Mouse (Mus musculus) left cerebral cortex, adult 2 months (tissue): ENCODE results near the gene Trpm1. TPM values are rescaled to one million over a fixed set of nuclear protein-coding genes. Genes with fewer than 3 reads are reported as not detected.

Experiments used
- DNase-seq, 2 experiments: peaks; one replicate each; pipeline ENCODE4 v3.0.0; 2021 to 2022; ENCODE audit warnings: low spot score in 2 of 2, mixed read lengths in 1 of 2; ENCODE audit errors: extremely low spot score in 1 of 2
- H3K27ac ChIP-seq: fragments of 200-600 bp; 2 replicates; pipeline ENCODE4 v1.8.1; 2022
- H3K4me3 ChIP-seq: fragments of 200-600 bp; 2 replicates; pipeline ENCODE4 v1.8.1; 2022
- CTCF ChIP-seq: fragments of 200-600 bp; IDR thresholded peaks from 2 replicates; pipeline ENCODE4 v1.8.1; 2022; ENCODE audit warnings: antibody characterized with exemption, mild to moderate bottlenecking, moderate library complexity
- intact Hi-C: fragments of 180-260 bp; cut with DNase I; formaldehyde crosslinking; loops from one replicate; pipeline ENCODE4 v1.15.1; 2025
- total RNA-seq, 2 experiments: library from RNA; stranded (reverse); gene quantifications; 2 replicates each; pipeline ENCODE4 v1.2.3; 2021

The Trpm1 gene
- total RNA-seq, 2 experiments from 2014 or later = 0.61 TPM

- intact Hi-C loops = no loop called here
- no peak for DNase-seq
- H3K27ac ChIP-seq = no peak overlapping the region
- TF ChIP-seq CTCF = no peak
- H3K4me3 ChIP-seq = no peak overlapping the region
Observed at GRCm38 (mm10) chr7:64271926-64272325, 118.3 kb downstream of the Trpm1 start.

- no peak overlapping the region for H3K4me3 ChIP-seq
- H3K27ac ChIP-seq = no peak overlapping the region
- intact Hi-C loops = no loop called here
- no peak for TF ChIP-seq CTCF
- DNase-seq = no peak
Observed at GRCm38 (mm10) chr7:64275518-64275917, 121.9 kb downstream of the Trpm1 start.

- intact Hi-C loops = no loop called here
- DNase-seq = no peak
- no peak for TF ChIP-seq CTCF
- Histone ChIP-seq H3K4me3 (no peak overlapping the region), H3K27ac (no peak overlapping the region)
Observed at GRCm38 (mm10) chr7:64276921-64277320, 123.3 kb downstream of the Trpm1 start.

DNA sequence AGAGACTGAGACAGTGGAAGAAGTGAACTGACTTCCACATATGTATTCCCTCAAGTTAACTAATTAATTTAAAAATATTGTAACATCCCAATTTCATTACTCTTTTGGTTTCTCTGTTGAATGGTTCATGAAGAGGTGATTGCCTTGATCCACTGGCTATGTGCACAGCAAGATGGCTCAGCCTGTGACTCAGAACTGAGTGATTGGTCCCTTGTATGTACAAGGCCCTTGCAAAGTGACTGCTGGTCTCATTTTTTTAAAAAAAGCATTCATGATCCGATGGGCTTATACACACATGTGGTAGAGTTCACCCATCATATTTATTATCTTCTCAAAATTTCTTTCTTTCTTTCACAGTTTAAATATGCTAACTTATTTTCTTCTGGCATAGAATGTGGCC lies 124.9 kb downstream of the Trpm1 start:
- intact Hi-C loops = no loop called here
- no peak for DNase-seq
- Histone ChIP-seq H3K27ac (no peak overlapping the region), H3K4me3 (no peak overlapping the region)
- no peak for TF ChIP-seq CTCF

GRCm38 (mm10) chr7:64279548-64279947 lies 125.9 kb downstream of the Trpm1 start:
- no peak for TF ChIP-seq CTCF
- Histone ChIP-seq H3K27ac (no peak overlapping the region), H3K4me3 (no peak overlapping the region)
- DNase-seq = no peak
- intact Hi-C loops = no loop called here

- no peak for TF ChIP-seq CTCF
- Histone ChIP-seq H3K4me3 (no peak overlapping the region; the same call in 1 of the 2 replicates), H3K27ac (no peak overlapping the region)
- intact Hi-C loops = loop anchor here (2.0 to 5.0 kb wide), 2 partner anchors 120 to 349 kb away; partner anchors contain the start of gene Klf13
- no peak for DNase-seq
Observed at GRCm38 (mm10) chr7:64286566-64286965, 132.9 kb downstream of the Trpm1 start.

- Histone ChIP-seq H3K4me3 (peak within 1 kb of the TSS; percentile 78), H3K27ac (peak within 1 kb of the TSS; percentile 88)
- intact Hi-C loops = loop anchor here (2.0 to 5.0 kb wide), 2 partner anchors 121 to 350 kb away; partner anchors contain the start of gene Klf13
- peak; percentile 98 for DNase-seq
- peak; percentile 50 for TF ChIP-seq CTCF
Observed at GRCm38 (mm10) chr7:64287414-64288091, 133.9 kb downstream of the Trpm1 start, which contains the start of gene Mtmr10. Gene Mtmr10, plus strand, starts transcription at chr7:64287653.

GRCm38 (mm10) chr7:64289416-64289815 lies 135.8 kb downstream of the Trpm1 start:
- no peak for TF ChIP-seq CTCF
- DNase-seq = no peak
- Histone ChIP-seq H3K27ac (no peak overlapping the region), H3K4me3 (no peak overlapping the region)
- intact Hi-C loops = loop anchor here (5.0 kb wide), 1 partner anchor 352 kb away; the partner anchor contains the start of gene Klf13

GRCm38 (mm10) chr7:64290431-64290830 lies 136.8 kb downstream of the Trpm1 start:
- no peak for DNase-seq
- Histone ChIP-seq H3K27ac (no peak overlapping the region; the same call in 1 of the 2 replicates), H3K4me3 (no peak overlapping the region)
- TF ChIP-seq CTCF = no peak; the same call in 1 of the 2 replicates
- intact Hi-C loops = no loop called here

GRCm38 (mm10) chr7:64291722-64292121 lies 138.1 kb downstream of the Trpm1 start:
- no peak for TF ChIP-seq CTCF
- peak in 1 of 2 experiments; percentile 31 for DNase-seq
- intact Hi-C loops = no loop called here
- Histone ChIP-seq H3K27ac (peak overlapping the region; percentile 77), H3K4me3 (no peak overlapping the region)

DNA sequence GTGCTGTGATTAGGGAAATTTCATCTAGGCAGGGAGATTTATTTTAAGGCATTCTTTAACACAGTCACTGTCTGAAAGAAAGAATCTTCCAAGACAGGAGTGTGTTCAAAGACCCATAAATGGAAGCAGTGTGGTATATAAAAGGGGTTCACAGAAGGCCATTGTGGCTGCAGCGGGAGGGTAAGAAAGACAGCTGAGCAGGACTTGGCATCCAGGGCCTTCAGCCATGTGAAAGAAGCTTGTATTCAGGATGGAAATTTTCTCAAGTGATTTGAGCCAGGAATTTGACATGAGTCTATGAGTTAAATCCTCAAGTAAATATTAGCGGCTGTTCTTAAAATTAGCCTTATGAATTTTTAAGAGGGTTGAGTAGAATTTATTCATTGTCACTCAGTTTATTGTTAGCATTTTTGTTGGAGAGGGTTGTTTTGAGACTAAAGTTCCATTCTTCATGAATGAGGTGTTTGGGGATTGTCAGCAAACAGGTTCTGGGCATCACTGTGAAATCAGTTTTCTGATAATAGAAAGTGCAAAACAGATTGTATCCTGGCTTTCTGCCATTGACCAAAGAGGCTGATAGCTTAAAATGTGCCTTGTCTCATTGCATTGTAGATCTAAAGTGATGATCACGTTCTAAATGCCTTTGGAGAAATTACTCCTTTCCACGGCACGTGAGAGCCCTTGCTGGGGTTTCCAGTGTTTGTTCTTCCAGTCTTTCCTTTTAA lies 142.8 kb downstream of the Trpm1 start:
- intact Hi-C loops = no loop called here
- no peak overlapping the region for H3K4me3 ChIP-seq
- no peak for DNase-seq
- no peak for TF ChIP-seq CTCF
- H3K27ac ChIP-seq = peak overlapping the region; percentile 50

GRCm38 (mm10) chr7:64310241-64310640 lies 156.6 kb downstream of the Trpm1 start:
- no peak for DNase-seq
- TF ChIP-seq CTCF = no peak
- intact Hi-C loops = no loop called here
- Histone ChIP-seq H3K4me3 (no peak overlapping the region), H3K27ac (no peak overlapping the region)
